Mouse (Mus musculus): ENCODE results near the gene Tchh. TPM values are rescaled to one million over a fixed set of nuclear protein-coding genes. Genes with fewer than 3 reads are reported as not detected.
A peak's percentile ranks its signal among the peaks of the same experiment; 100 is the strongest.
"Not testable (repeated sequence)": the region's sequence is repeated elsewhere in the genome, so short reads cannot be mapped to it uniquely, and the experiment has no call there.

The Tchh gene
- polyA plus RNA-seq, 1 experiment from 2014 or later: 0.32 TPM

GRCm38 (mm10) chr3:93481982-93482616 is 40.0 kb downstream of the Tchh start:
- H3K36me3 ChIP-seq (ENCODE audit: control insufficient read depth, insufficient read depth, low read length): no peaks in the 10 kb centered on the region
- H3K27ac ChIP-seq (ENCODE audit: low read depth, low read length): no peak overlapping the region
- no peak overlapping the region for H3K9ac ChIP-seq (ENCODE audit: low read length)
- H3K4me1 ChIP-seq (ENCODE audit: control insufficient read depth, insufficient read depth, low read length): no peaks in the 10 kb centered on the region
- no peak overlapping the region for H3K4me3 ChIP-seq (ENCODE audit: low read depth, low read length)
- 70% methylated on average over 2 of the region's 2 CpGs for WGBS
- DNase-seq (ENCODE audit: low spot score) (no peak), ATAC-seq (no peak)
- no peaks in the 10 kb centered on the region for H3K27me3 ChIP-seq (replicated peaks; ENCODE audit: control insufficient read depth, insufficient read depth, low read length)
- no peaks in the 10 kb centered on the region for H3K9me3 ChIP-seq (replicated peaks; ENCODE audit: control insufficient read depth, low read length)
- H3K4me2 ChIP-seq (ENCODE audit: low read length): no peak overlapping the region

GRCm38 (mm10) chr3:93485611-93486010 is 43.5 kb downstream of the Tchh start:
- H3K4me2 ChIP-seq (ENCODE audit: low read length): no peak overlapping the region
- H3K9ac ChIP-seq (ENCODE audit: low read length): no peak overlapping the region
- no peaks in the 10 kb centered on the region for H3K36me3 ChIP-seq (ENCODE audit: control insufficient read depth, insufficient read depth, low read length)
- ATAC-seq (no peak), DNase-seq (ENCODE audit: low spot score) (no peak)
- H3K27me3 ChIP-seq (replicated peaks; ENCODE audit: control insufficient read depth, insufficient read depth, low read length): no peaks in the 10 kb centered on the region
- no peaks in the 10 kb centered on the region for H3K4me1 ChIP-seq (ENCODE audit: control insufficient read depth, insufficient read depth, low read length)
- no peaks in the 10 kb centered on the region for H3K9me3 ChIP-seq (replicated peaks; ENCODE audit: control insufficient read depth, low read length)
- no peak overlapping the region for H3K4me3 ChIP-seq (ENCODE audit: low read depth, low read length)
- H3K27ac ChIP-seq (ENCODE audit: low read depth, low read length): no peak overlapping the region
- WGBS: 89% methylated on average over 3 of the region's 3 CpGs

- H3K4me2 ChIP-seq (ENCODE audit: low read length): no peak overlapping the region
- H3K27ac ChIP-seq (ENCODE audit: low read depth, low read length): no peak overlapping the region
- DNase-seq (ENCODE audit: low spot score) (no peak), ATAC-seq (no peak)
- H3K36me3 ChIP-seq (ENCODE audit: control insufficient read depth, insufficient read depth, low read length): no peaks in the 10 kb centered on the region
- no peak overlapping the region for H3K9ac ChIP-seq (ENCODE audit: low read length)
- WGBS: 86% methylated on average over 2 of the region's 2 CpGs
- no peaks in the 10 kb centered on the region for H3K4me1 ChIP-seq (ENCODE audit: control insufficient read depth, insufficient read depth, low read length)
- no peaks in the 10 kb centered on the region for H3K9me3 ChIP-seq (replicated peaks; ENCODE audit: control insufficient read depth, low read length)
- H3K4me3 ChIP-seq (ENCODE audit: low read depth, low read length): no peak overlapping the region
- H3K27me3 ChIP-seq (replicated peaks; ENCODE audit: control insufficient read depth, insufficient read depth, low read length): no peaks in the 10 kb centered on the region
These were observed 46.4 kb downstream of the Tchh start for GRCm38 (mm10) chr3:93488541-93488940.

GRCm38 (mm10) chr3:93492176-93492575 is 50.0 kb downstream of the Tchh start:
- no peak overlapping the region for H3K4me3 ChIP-seq (ENCODE audit: low read depth, low read length)
- no peak overlapping the region for H3K4me2 ChIP-seq (ENCODE audit: low read length)
- no peak overlapping the region for H3K9ac ChIP-seq (ENCODE audit: low read length)
- no peaks in the 10 kb centered on the region for H3K9me3 ChIP-seq (replicated peaks; ENCODE audit: control insufficient read depth, low read length)
- no peaks in the 10 kb centered on the region for H3K36me3 ChIP-seq (ENCODE audit: control insufficient read depth, insufficient read depth, low read length)
- WGBS: 84% methylated on average over 3 of the region's 3 CpGs
- DNase-seq (ENCODE audit: low spot score): no peak
- H3K27me3 ChIP-seq (replicated peaks; ENCODE audit: control insufficient read depth, insufficient read depth, low read length): no peaks in the 10 kb centered on the region
- no peak overlapping the region for H3K27ac ChIP-seq (ENCODE audit: low read depth, low read length)
- ATAC-seq: no peak
- H3K4me1 ChIP-seq (ENCODE audit: control insufficient read depth, insufficient read depth, low read length): no peaks in the 10 kb centered on the region

- Histone ChIP-seq H3K27ac (ENCODE audit: low read depth, low read length) (no peak overlapping the region), H3K4me2 (ENCODE audit: low read length) (no peak overlapping the region), H3K9me3 (replicated peaks; ENCODE audit: control insufficient read depth, low read length) (no peaks in the 10 kb centered on the region), H3K4me1 (ENCODE audit: control insufficient read depth, insufficient read depth, low read length) (no peaks in the 10 kb centered on the region), H3K27me3 (replicated peaks; ENCODE audit: control insufficient read depth, insufficient read depth, low read length) (no peaks in the 10 kb centered on the region), H3K9ac (ENCODE audit: low read length) (no peak overlapping the region), H3K4me3 (ENCODE audit: low read depth, low read length) (no peak overlapping the region), H3K36me3 (ENCODE audit: control insufficient read depth, insufficient read depth, low read length) (no peaks in the 10 kb centered on the region)
- DNase-seq (ENCODE audit: low spot score): peak; percentile 93
- peak; percentile 94 for ATAC-seq
- WGBS: under 1% methylated on average over 4 of the region's 4 CpGs
These were observed 51.9 kb downstream of the Tchh start for GRCm38 (mm10) chr3:93493992-93494391.

GRCm38 (mm10) chr3:93494774-93495173 is 52.6 kb downstream of the Tchh start:
- WGBS: 29% methylated on average over 5 of the region's 5 CpGs
- not testable (repeated sequence) for DNase-seq (ENCODE audit: low spot score); H3K36me3 ChIP-seq (ENCODE audit: control insufficient read depth, insufficient read depth, low read length); H3K4me1 ChIP-seq (ENCODE audit: control insufficient read depth, insufficient read depth, low read length); H3K9ac ChIP-seq (ENCODE audit: low read length); H3K27ac ChIP-seq (ENCODE audit: low read depth, low read length); H3K9me3 ChIP-seq (replicated peaks; ENCODE audit: control insufficient read depth, low read length); ATAC-seq; H3K4me2 ChIP-seq (ENCODE audit: low read length); H3K4me3 ChIP-seq (ENCODE audit: low read depth, low read length); H3K27me3 ChIP-seq (replicated peaks; ENCODE audit: control insufficient read depth, insufficient read depth, low read length)

GRCm38 (mm10) chr3:93497131-93497530 is 55.0 kb downstream of the Tchh start:
- DNase-seq (ENCODE audit: low spot score) (no peak), ATAC-seq (no peak)
- no peaks in the 10 kb centered on the region for H3K36me3 ChIP-seq (ENCODE audit: control insufficient read depth, insufficient read depth, low read length)

More at GRCm38 (mm10) chr3:93497131-93497530, 55.0 kb downstream of the Tchh start:
- H3K27ac ChIP-seq (ENCODE audit: low read depth, low read length): no peak overlapping the region
- H3K9ac ChIP-seq (ENCODE audit: low read length): no peak overlapping the region
- H3K9me3 ChIP-seq (replicated peaks; ENCODE audit: control insufficient read depth, low read length): no peaks in the 10 kb centered on the region
- no peak overlapping the region for H3K4me2 ChIP-seq (ENCODE audit: low read length)
- 89% methylated on average over 3 of the region's 3 CpGs for WGBS
- H3K4me1 ChIP-seq (ENCODE audit: control insufficient read depth, insufficient read depth, low read length): no peaks in the 10 kb centered on the region
- H3K4me3 ChIP-seq (ENCODE audit: low read depth, low read length): no peak overlapping the region
- H3K27me3 ChIP-seq (replicated peaks; ENCODE audit: control insufficient read depth, insufficient read depth, low read length): no peaks in the 10 kb centered on the region

Small RNA genes within 50 kb of the gene (microRNA-seq; reads per million reads assigned to microRNA genes)
- not detected for gene Gm22752

Other genes starting within 250 kb of the Tchh start
- not detected in 2 replicates for gene Flg2, start 245.1 kb upstream of the Tchh start, polyA plus RNA-seq (2014; fragmentation: Nextera tagmentation; extraction: Ambion mirVana)
- gene Flg, start 168.8 kb upstream of the Tchh start, polyA plus RNA-seq (2014; fragmentation: Nextera tagmentation; extraction: Ambion mirVana): not detected in 2 replicates
- not detected in 2 replicates for gene Hrnr, start 122.6 kb upstream of the Tchh start, polyA plus RNA-seq (2014; fragmentation: Nextera tagmentation; extraction: Ambion mirVana)
- not detected in 2 replicates for gene Rptn, start 48.6 kb upstream of the Tchh start, polyA plus RNA-seq (2014; fragmentation: Nextera tagmentation; extraction: Ambion mirVana)
- gene Tchhl1, start 26.4 kb downstream of the Tchh start, polyA plus RNA-seq (2014; fragmentation: Nextera tagmentation; extraction: Ambion mirVana): not detected in 2 replicates
- 140 and 148 TPM in 2 replicates for gene S100a11, start 78.2 kb downstream of the Tchh start, polyA plus RNA-seq (2014; fragmentation: Nextera tagmentation; extraction: Ambion mirVana)
- 121 and 131 TPM in 2 replicates for gene S100a10, start 112.8 kb downstream of the Tchh start, polyA plus RNA-seq (2014; fragmentation: Nextera tagmentation; extraction: Ambion mirVana)
- not detected in 2 replicates for gene Tdpoz2, start 210.4 kb downstream of the Tchh start, polyA plus RNA-seq (2014; fragmentation: Nextera tagmentation; extraction: Ambion mirVana)
- not detected in 2 replicates for gene Tdpoz1, start 234.0 kb downstream of the Tchh start, polyA plus RNA-seq (2014; fragmentation: Nextera tagmentation; extraction: Ambion mirVana)